Mouse (Mus musculus) embryo, embryonic 11.5 days (tissue): ENCODE measurements around the gene Mrps18b.
"Not testable (repeated sequence)": the region's sequence is repeated elsewhere in the genome, so short reads cannot be mapped to it uniquely, and the experiment has no call there.

Experiments used
- DNase-seq: peaks from one replicate; pipeline ENCODE4 v3.0.0-alpha.2; 2012; ENCODE audit warnings: low read depth, low spot score

Mrps18b gene

DNA sequence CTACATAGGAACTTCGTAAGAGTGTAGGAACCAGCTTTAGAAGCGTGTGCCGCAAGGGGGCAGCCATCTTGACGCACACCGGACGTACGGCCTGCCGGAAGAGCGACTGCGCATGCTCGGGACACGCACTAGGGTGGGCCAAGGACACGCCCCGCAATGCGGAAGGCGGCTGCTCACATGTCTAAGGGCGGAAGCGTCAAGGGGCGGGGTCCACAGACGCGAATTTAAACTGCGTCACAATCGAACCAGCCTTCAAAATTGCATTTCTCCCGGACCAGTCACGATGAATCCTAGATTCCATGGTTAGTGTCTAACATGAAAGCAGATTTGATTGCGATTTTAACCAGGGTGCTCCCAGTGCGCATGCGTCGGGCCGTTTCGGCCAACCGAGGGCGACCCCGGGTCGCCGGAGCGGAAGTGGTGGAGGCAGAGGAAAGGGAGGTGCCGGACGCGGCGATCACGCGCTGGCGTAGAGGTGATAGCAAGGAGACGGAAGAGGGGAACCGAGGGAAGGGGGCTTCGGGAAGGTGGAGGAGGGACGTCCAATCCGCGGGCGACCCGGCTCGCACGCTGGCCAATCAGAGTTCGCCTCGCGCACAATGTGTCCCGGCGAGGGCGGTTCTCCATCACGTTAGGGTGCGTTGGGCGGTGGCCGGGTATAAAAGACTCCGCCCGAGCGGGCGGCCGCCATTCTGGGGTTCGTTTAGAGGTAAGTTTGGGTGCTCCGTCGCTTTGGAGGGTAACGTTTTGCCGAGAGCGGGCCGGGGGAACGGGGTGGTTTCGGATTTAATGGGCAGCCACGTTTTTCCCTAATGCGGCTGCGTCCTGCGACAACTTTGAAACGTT is at the start of gene Mrps18b, which contains the start of gene Ppp1r10:
Gene Mrps18b (minus strand): TSS at position 93 of the 846 bp plus-strand sequence.
Gene Ppp1r10 (plus strand): TSS at position 138 of the 846 bp plus-strand sequence.
- DNase-seq = peak; percentile 98

GRCm38 (mm10) chr17:35963279-35963678 is 47.1 kb upstream of the Mrps18b start:
- DNase-seq = no peak

DNA sequence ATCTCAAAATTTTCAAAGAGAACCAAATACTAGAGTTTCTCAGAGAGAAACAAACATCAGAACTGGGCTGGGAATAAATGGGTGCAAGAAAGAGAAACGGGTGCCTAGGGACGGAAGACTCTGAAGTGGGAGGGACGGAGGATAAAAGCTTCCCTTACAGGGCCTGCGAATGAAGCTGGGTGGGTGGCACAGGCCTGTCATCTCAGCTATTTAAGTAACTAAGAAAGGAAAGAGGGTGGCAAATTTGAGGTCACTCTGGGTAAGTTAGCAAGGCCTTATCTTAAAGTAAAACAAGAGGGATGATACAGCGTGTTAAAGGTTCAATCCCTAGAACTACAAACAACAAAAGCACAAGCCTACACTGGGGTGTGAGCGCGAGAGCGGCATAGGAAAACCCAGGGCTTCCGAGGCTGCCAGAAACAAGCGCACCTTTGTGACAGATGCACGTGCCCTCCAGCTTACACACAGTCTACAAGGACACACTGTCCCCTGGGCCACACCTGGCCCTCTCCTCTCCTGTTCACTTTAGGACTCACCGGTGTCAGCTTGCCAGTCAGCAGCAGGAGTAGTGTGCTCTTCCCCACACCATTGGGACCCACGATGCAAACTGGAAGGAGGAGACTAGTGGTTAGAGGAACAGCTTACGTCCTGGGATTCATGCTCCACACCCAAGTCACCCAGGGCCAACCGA is 42.5 kb upstream of the Mrps18b start:
- no peak for DNase-seq

DNA sequence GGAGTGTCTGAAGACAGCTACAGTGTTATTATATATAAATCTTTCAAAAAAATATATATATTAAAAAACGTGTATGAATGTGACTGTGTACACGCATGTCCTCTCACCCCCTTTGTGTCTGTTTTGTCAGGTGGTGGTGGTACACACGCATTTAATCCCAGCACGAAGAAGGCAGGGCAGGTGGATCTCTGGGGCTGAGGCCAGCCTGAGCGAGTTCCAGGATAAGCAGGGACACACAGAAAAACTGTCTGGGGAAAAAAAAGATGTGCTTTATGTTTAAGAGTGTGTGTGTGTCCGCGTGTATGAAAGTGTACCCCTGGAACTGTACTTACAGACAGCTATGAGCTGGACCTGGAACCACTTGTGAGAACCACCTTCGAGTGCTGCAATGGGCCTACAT is 38.5 kb upstream of the Mrps18b start:
- DNase-seq = no peak

DNA sequence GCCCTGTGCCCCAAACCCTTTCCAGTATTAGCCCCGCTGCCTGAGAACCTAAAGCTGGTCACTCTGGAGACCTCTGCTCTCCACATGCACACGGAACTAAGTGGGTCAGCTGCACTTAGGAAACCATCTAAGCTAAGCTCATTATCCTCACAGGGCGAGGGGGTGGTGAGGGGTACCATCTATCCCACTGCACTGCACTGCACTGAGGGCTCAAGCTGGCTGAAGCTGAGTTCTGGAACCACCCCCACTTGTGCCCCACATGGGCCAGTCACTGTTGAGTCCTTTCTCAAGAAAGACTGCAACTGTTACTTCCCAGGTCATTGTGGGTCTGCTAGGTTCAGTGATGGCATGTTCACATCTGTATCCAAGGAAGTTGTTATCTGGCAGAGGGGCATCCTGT is 36.4 kb upstream of the Mrps18b start:
- not testable (repeated sequence) for DNase-seq

GRCm38 (mm10) chr17:35950946-35951345 is 34.8 kb upstream of the Mrps18b start:
- not testable (repeated sequence) for DNase-seq

DNA sequence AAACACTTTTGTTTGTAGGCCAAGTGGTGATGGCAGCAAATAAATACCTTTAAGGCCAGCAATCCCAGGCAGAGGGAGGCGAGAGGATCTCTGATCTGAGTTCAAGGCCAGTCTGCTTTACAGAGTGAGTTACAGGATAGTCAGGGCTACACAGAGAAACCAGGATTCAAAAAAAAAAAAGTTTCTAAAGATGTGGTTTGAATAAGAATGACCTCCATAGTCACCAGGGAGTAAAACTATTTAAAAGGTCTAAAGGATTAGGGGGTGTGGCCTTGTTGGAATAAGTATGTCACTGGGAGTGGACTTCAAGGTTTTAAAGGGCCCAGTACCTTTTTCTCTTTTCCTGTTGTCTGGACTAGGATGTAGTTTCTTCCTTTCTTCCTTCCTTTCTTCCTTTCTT is 23.8 kb upstream of the Mrps18b start:
- DNase-seq = no peak

GRCm38 (mm10) chr17:35939108-35939507 is 22.9 kb upstream of the Mrps18b start:
- no peak for DNase-seq

GRCm38 (mm10) chr17:35937700-35938348 is 21.6 kb upstream of the Mrps18b start:
- DNase-seq = peak; percentile 53

DNA sequence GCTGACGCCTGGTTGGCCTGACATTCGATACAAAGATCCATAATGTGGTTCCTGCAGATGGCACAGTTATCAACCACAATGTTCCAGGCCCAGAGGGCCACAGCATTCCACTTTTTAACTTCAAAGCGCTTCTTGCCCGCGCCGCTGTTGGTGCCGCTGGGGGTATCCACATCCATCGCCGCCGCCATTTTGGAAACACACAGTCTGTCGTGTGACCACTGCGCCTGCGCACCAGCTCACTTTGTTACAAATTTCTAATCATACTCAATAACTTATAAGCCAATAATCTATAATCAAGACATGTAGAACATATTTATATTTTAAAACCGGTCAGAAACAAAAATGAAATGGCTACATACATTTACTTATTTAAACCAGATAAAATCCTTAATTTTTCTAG is 19.6 kb upstream of the Mrps18b start:
- DNase-seq = not testable (repeated sequence)

DNA sequence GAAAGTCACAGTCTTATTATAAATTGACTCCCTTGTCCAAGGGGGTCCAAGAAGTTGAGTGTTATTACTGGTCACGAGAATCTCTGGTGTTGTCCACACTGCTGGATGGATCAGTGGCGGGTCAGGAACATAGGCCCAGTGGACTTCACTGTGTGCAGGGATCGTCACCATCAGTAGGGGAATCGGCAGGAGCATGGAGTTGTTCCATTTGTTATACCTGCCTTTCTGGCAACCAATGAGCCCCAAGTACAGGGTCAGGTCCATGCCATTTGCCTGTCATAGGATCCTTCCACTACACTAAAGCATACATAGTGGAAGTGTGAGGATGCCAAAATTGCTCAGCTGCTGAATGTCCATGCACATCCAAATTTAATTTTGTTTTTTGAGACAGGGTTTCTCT is 16.4 kb upstream of the Mrps18b start:
- DNase-seq = no peak

GRCm38 (mm10) chr17:35930627-35931026 is 14.4 kb upstream of the Mrps18b start:
- no peak for DNase-seq

GRCm38 (mm10) chr17:35929534-35929933 is 13.3 kb upstream of the Mrps18b start:
- DNase-seq = no peak

- no peak for DNase-seq
These were observed 11.3 kb upstream of the Mrps18b start for GRCm38 (mm10) chr17:35927471-35927870.

DNA sequence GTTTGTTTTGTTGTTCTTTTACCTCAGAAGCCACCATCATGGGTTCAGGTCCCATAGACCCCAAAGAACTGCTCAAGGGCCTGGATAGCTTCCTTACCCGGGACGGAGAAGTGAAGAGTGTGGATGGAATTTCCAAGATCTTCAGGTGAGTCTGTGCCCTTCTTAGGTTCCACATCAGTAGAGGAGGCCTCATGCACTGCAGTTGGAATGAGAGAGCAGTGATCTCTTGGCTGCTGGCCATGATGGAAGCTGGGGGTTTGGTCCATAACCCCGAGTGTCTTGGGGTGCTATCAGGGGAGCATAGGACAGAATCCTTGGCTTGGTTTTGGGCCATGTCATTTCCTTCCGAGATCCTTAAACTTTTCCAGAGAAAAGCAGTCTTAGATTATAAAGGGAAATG is 7.1 kb upstream of the Mrps18b start:
- DNase-seq = no peak

- DNase-seq = no peak
These were observed 6.4 kb upstream of the Mrps18b start for GRCm38 (mm10) chr17:35922566-35922965.

- DNase-seq = no peak
These were observed 5.5 kb upstream of the Mrps18b start for GRCm38 (mm10) chr17:35921710-35922109.

DNA sequence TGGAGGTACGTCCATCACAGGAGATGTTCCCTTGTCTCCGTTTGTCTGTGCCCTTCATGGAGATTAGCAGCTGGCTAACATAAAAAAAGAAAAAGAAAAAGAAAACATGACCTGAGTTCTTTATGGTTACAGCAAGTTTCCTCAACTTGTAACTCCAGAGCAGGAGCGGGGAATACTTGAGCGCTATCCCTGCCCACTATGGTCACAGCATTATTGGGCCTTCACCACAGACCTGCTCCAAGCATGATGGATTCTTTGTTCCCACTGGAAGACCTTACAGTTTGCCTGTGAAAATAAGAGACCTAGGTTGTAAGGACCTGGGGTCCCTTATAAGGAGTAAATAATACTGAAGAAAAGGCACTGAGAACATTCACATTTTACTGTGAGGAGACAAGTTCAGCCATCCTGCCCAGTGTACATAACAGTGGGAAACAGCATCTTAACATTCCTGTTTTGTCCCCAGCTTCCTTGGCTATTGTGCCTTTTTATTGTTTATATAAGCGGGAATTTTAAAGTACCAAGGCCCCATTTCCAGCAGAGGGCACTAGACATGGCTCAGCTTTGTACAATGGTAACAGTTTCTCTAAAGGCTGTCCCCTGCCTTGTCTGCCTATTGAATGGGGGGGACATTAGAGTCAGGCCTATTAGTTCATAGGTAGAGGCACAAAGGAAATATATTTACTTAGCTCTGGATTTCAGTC is 4.8 kb upstream of the Mrps18b start:
- peak; percentile 46 for DNase-seq

DNA sequence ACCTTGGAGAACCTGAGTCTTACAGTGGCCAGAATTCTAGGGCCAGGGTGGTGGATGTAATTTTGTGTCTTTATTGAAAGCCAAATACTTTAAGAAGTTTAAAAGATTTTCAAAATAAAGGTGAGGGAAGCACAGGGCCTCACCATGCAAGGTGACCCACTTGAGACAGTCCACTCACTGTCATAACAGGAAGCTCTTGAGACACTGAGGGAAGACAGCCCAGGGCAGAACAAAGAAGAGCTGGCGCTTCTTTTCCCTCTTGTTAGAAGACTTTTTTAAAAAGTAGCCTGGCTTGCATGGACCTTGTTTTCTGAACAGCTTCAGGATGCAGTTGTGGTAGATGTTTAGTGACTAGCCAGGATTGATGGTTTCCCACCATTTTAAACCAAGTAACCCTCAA is 4.2 kb upstream of the Mrps18b start:
- no peak for DNase-seq

- no peak for DNase-seq
These were observed 3.7 kb upstream of the Mrps18b start for GRCm38 (mm10) chr17:35919864-35920301.

GRCm38 (mm10) chr17:35919060-35919715 is 3.0 kb upstream of the Mrps18b start:
- peak; percentile 94 for DNase-seq
